Mouse (Mus musculus) myocyte (in vitro differentiated cells): ENCODE results near the gene Ccdc175.

Source experiments
- E2F4 ChIP-seq: IDR thresholded peaks from one replicate; pipeline ENCODE4 v1.6.1; 2011; ENCODE audit warnings: mild to moderate bottlenecking, control low read depth, moderate library complexity; ENCODE audit not compliant: insufficient read depth
- POLR2A ChIP-seq: IDR thresholded peaks from one replicate; pipeline ENCODE4 v1.6.1; 2011; ENCODE audit warnings: low read depth, mild to moderate bottlenecking, control low read depth, moderate library complexity; ENCODE audit not compliant: insufficient read length
- POLR2AphosphoS2 ChIP-seq: IDR thresholded peaks from one replicate; pipeline ENCODE4 v1.6.1; 2011; ENCODE audit warnings: low read depth, control low read depth; ENCODE audit not compliant: insufficient read length
- TCF12 ChIP-seq: IDR thresholded peaks from one replicate; pipeline ENCODE4 v1.6.1; 2011; ENCODE audit warnings: mild to moderate bottlenecking, control low read depth; ENCODE audit not compliant: poor library complexity, insufficient read depth, severe bottlenecking

DNA sequence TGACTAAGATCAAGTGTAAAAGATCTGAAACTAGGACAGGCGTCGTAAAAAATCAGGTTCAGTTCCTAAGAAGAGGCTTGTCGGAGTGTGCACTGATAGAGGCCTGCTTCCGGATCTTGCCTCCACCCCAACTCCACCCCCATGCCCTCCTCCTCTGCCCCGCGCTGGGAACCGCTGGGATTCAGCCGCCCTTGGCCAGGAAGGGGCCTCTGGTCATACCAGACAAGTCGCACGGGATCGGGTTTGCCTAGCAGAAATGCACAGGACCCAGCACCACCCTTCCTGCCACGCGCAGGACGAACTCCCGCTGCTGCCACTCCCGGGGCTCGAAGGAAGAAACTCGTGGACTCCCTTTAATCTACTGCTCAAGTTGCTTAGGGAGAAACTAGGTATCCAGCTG is 102.5 kb downstream of the Ccdc175 start:
- no peak for TF ChIP-seq TCF12
- TF ChIP-seq E2F4: no peak
- no peak for TF ChIP-seq POLR2A
- TF ChIP-seq POLR2AphosphoS2: no peak
